Mouse (Mus musculus) lung, postnatal 14 days (tissue): ENCODE data around the gene Ccnl2.

Experiments used
- DNase-seq: peaks from one replicate; pipeline ENCODE4 v3.0.0; 2021

Ccnl2 gene

DNA sequence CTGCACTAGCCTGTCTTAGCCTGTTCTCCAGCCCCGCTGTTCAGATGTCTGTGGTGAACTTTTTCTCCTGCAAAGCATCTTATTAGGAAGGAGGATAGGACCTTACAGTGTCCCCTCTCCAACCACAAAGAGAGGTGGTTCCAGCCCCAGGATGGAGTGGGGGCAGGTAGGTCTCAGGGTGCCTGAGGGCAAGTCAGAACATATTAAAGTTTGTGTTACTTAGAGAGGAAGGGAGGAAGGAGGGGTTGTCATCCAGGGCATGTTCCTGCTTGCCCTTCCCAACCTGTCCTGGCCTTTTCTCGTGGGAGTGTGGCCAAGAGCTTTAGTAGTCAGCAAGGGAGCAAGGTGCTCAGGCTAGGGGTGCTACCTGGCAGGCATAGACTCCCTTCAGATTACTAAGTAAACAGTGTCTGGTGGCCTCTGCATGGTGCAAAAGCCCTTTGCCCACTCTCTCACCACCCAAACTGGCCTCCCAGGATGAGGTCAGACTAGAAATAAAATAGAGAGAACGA lies 21.6 kb upstream of the Ccnl2 start:
- no peak for DNase-seq

GRCm38 (mm10) chr4:155791240-155791933 lies 20.9 kb upstream of the Ccnl2 start:
- DNase-seq, result no peak

- no peak for DNase-seq
Measured at GRCm38 (mm10) chr4:155793730-155794129, 18.6 kb upstream of the Ccnl2 start.

- DNase-seq, result no peak
Measured at GRCm38 (mm10) chr4:155802075-155802474, 10.2 kb upstream of the Ccnl2 start.

- no peak for DNase-seq
Measured at GRCm38 (mm10) chr4:155802741-155803339, 9.4 kb upstream of the Ccnl2 start, which contains the start of gene Mrpl20. Mrpl20 (plus strand) TSS chr4:155802878.

- DNase-seq, result peak; percentile 97
Measured at GRCm38 (mm10) chr4:155803340-155804041, 8.8 kb upstream of the Ccnl2 start.

DNA sequence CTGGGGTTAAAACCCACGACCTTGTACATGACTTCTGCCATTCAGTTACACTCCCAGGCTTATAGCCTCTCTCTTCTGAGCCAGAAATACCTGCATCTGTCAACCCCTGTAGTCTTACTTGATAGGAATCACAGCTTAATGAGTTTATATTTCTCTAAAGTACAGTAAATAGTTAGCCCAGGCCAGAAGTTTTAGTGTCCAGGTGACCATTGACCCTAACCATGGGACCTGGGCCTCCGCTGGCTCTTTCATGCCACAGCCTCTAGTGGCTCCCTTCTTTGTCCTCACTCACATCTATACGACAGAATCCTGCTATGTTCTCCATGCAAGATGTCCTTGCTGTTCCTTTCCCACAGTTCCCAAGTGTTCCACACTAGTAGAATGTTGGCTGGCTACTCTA lies 4.4 kb upstream of the Ccnl2 start:
- no peak for DNase-seq

- DNase-seq, result peak; percentile 30
Measured at GRCm38 (mm10) chr4:155812665-155813181, 434 bp downstream of the Ccnl2 start.

- no peak for DNase-seq
Measured at GRCm38 (mm10) chr4:155817533-155817932, 5.2 kb downstream of the Ccnl2 start.

DNA sequence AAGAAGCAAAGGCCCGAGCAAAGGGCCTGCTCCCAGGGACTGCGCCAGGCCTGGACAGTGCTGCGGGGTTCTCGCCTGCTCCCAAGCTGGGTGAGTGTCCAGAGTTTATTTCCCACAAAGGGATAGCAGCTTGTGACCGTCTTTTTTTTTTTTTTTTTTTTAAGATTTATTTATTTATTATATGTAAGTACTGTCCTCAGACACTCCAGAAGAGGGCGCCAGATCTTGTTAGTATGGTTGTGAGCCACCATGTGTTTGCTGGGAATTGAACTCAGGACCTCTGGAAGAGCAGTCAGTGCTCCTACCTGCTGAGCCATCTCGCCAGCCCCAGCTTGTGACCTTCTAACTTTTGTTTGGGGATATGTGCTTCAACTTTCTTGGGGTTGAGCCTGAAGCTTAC lies 8.7 kb downstream of the Ccnl2 start:
- peak; percentile 33 for DNase-seq

- no peak for DNase-seq
Measured at GRCm38 (mm10) chr4:155823443-155823842, 11.2 kb downstream of the Ccnl2 start.

GRCm38 (mm10) chr4:155829866-155830265 lies 17.6 kb downstream of the Ccnl2 start:
- DNase-seq, result no peak

DNA sequence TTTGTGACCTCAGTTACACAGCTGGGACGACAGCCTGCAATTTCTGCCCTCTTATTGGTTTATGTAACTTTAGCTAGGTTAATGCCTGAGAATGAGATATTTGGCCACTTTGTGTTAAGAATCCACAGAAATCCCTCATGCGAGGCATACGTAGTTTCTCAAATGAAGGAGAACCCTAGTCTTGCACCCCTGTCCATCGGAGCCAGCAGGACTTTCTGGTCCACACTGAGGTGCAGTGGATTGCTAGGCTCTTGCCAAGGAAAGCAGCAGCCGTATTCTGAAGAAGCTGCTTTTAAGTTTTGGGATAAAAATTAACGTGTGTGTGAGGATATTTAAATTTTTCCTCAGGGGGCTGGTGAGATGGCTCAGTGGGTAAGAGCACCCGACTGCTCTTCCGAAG lies 18.3 kb downstream of the Ccnl2 start:
- DNase-seq, result no peak

GRCm38 (mm10) chr4:155831205-155831766 lies 19.0 kb downstream of the Ccnl2 start, which contains the start of gene Aurkaip1:
Aurkaip1 (plus strand) TSS chr4:155831272.
- peak; percentile 97 for DNase-seq

- no peak for DNase-seq
Measured at GRCm38 (mm10) chr4:155831831-155832230, 19.5 kb downstream of the Ccnl2 start.

- no peak for DNase-seq
Measured at GRCm38 (mm10) chr4:155832321-155832720, 20.0 kb downstream of the Ccnl2 start.

- DNase-seq, result no peak
Measured at GRCm38 (mm10) chr4:155833234-155833633, 20.9 kb downstream of the Ccnl2 start.

DNA sequence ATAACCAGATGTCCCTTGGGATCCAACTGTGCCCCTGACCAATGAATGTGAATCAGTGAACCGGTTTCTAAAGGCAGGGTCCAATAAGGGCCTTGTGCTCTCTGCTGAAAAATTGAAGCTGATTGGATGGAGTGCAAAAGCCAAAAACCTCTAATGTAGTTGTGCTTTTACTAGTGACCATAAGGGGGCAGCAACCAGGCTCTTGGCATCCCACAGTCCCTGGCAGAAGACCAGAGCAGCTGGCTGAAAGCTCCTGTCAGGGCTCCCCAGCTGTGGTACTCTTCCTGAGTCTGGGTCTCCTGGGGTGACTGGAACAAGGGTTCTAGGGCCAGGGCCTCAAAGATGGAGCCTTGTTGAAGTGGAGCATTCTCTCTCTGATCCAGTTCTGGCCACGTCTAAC lies 21.5 kb downstream of the Ccnl2 start:
- DNase-seq, result peak; percentile 85

- DNase-seq, result peak; percentile 54
Measured at GRCm38 (mm10) chr4:155837404-155838010, 25.2 kb downstream of the Ccnl2 start.

DNA sequence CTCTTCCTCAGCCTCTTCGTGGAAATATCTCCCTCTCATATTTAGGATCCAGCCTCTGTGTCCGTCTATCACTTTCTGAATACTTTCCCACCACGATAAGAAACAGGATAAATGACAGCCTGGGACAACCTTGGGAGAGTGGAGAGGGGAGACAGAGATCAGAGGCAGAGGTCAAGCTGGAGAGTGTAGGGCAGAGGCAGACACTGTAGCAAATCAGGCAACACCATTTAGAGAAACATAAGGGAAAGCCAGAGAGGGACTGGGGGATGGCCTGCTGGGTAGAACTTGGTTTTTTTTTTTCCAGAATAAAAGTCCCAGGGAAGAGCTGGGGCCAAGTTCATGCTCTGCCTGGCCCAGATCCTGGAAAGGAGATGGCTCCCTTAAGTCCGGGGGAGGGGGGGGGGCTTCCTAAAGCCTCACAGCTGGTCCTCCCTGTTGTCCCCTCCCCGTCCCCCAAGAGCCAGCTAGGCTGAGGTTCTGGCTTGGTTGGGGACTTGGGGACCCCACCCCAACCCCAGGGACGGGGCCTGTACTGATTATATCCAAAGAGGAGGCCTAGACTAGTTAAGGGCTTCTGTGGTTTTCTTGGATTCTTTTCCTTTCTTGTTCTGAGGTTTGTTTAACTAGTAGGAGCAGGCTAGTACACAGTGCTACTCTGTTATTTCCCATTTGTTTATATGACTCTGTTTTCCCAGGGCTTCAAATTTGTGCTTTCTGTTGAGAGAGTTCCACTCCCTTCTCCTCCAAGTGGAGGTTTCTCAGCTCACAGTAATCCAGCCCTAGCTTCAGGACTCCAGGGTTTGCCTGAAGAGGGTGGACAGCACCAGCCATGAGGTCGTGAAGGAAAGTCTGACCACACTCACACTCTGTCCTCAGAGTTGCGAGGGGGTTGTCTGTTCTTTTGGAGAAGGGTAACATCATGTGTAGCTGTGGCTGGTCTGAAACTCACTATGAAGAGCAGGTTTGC lies 26.2 kb downstream of the Ccnl2 start:
- DNase-seq, result peak; percentile 30

GRCm38 (mm10) chr4:155839483-155839910 lies 27.2 kb downstream of the Ccnl2 start, which contains the start of gene Mxra8:
Mxra8 (plus strand) TSS chr4:155839680.
- peak; percentile 89 for DNase-seq
